Mouse (Mus musculus) embryonic facial prominence, embryonic 13.5 days (tissue): ENCODE results near the gene Bola2. TPM values are rescaled to one million over a fixed set of nuclear protein-coding genes. Genes with fewer than 3 reads are reported as not detected.
"Not testable (repeated sequence)": the region's sequence is repeated elsewhere in the genome, so short reads cannot be mapped to it uniquely, and the experiment has no call there.

ENCODE experiments used
- ATAC-seq: fragments of 200-750 bp; cut with Nextera tagmentation; 2 replicates; pipeline ENCODE4 v1.8.0; 2017; ENCODE audit warnings: low read depth; ENCODE audit not compliant: insufficient number of reproducible peaks, insufficient read depth, low FRiP score, low TSS enrichment
- H3K27ac ChIP-seq: fragments of 300-500 bp; sonication (generic); 2 replicates; pipeline ENCODE4 v1.5.1; 2015; ENCODE audit warnings: moderate library complexity, mild to moderate bottlenecking, inconsistent platforms
- H3K27me3 ChIP-seq: fragments of 300-500 bp; sonication (generic); 2 replicates; pipeline ENCODE4 v1.6.1; 2015; ENCODE audit warnings: mild to moderate bottlenecking, inconsistent platforms
- H3K36me3 ChIP-seq: fragments of 300-500 bp; sonication (generic); 2 replicates; pipeline ENCODE4 v1.6.1; 2015; ENCODE audit warnings: mild to moderate bottlenecking, inconsistent platforms
- H3K4me1 ChIP-seq: fragments of 300-500 bp; sonication (generic); 2 replicates; pipeline ENCODE4 v1.6.1; 2015; ENCODE audit warnings: inconsistent platforms
- H3K4me2 ChIP-seq: fragments of 300-500 bp; sonication (generic); 2 replicates; pipeline ENCODE4 v1.6.1; 2015; ENCODE audit warnings: moderate library complexity, mild to moderate bottlenecking, inconsistent platforms
- H3K4me3 ChIP-seq: fragments of 300-500 bp; sonication (generic); 2 replicates; pipeline ENCODE4 v1.5.1; 2015; ENCODE audit warnings: mild to moderate bottlenecking, inconsistent platforms
- H3K9ac ChIP-seq: fragments of 300-500 bp; sonication (generic); 2 replicates; pipeline ENCODE4 v1.6.1; 2015; ENCODE audit warnings: mild to moderate bottlenecking, inconsistent platforms
- H3K9me3 ChIP-seq: fragments of 300-500 bp; sonication (generic); 2 replicates; pipeline ENCODE4 v1.6.1; 2016; ENCODE audit warnings: inconsistent platforms
- WGBS: fragments of 180-500 bp; shearing (Covaris S2); methylation state at CpG from one replicate; pipeline ENCODE4 v1.1.7; 2015; ENCODE audit warnings: mixed read lengths; 5-methylcytosine and 5-hydroxymethylcytosine counted together
- polyA plus RNA-seq: library from polyadenylated mRNA; unstranded; fragments of >200 nt; fragmentation: Nextera tagmentation; extraction: Ambion mirVana; gene quantifications from 2 replicates; pipeline ENCODE4 v1.2.1, GENCODE M21; 2015

The Bola2 gene
- polyA plus RNA-seq, 1 experiment from 2014 or later: 139 TPM

DNA sequence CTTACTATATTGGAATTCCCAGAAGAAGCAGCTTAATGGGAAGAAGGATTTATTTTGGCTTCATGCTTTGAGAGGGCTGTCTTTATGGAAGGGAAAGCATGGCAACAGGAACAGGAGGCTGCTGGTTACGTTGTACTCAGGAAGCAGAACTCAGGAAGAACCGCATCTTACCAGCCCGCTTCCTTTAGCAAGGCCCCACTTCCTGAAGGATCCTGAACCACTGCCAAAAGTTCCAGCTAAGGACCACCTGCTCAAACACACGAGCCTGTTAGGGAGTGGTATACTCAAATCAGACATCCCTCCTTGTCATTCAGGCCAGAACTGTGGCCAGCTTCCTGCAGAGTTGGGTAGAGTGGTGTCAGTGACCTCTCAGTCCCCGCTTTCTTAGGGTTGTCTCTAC is 26.7 kb upstream of the Bola2 start:
- 83% methylated on average over 5 of the region's 5 CpGs for WGBS
- no peaks in the 10 kb centered on the region for H3K9me3 ChIP-seq
- H3K4me3 ChIP-seq: no peak overlapping the region
- H3K4me2 ChIP-seq: no peak overlapping the region
- H3K27me3 ChIP-seq: no peaks in the 10 kb centered on the region
- peaks cover 63% of the 10 kb centered on the region for H3K36me3 ChIP-seq
- no peak for ATAC-seq
- peak overlapping the region; percentile 51; the same call in 1 of the 2 replicates for H3K27ac ChIP-seq
- 0 out of 2 replicates have a peak overlapping the region, but pooled peaks have one; percentile 8 for H3K9ac ChIP-seq
- no peaks in the 10 kb centered on the region for H3K4me1 ChIP-seq

DNA sequence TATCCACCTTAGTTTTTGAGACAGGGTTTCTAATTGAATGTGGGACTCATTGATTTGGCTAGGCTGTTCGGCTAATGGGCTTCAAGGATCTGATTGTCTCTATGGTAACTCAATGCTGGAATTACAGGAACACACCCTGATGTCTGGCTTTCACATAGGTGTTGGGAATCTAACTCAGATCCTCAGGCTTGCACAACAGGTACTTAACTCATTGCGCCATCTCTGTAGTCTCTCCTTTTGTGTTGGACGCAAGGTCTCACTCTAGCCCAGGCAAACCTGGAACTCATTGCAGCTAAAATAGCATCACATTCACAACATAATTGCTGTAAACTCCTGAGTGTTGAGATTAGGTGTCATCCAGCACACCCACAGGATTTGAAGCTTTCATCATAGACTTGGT is 25.0 kb upstream of the Bola2 start:
- no peak for ATAC-seq
- 93% methylated on average over 3 of the region's 3 CpGs for WGBS
- Histone ChIP-seq H3K27ac (no peak overlapping the region), H3K4me2 (no peak overlapping the region), H3K4me3 (no peak overlapping the region), H3K9me3 (no peaks in the 10 kb centered on the region), H3K36me3 (peaks cover 55% of the 10 kb centered on the region), H3K9ac (no peak overlapping the region), H3K27me3 (no peaks in the 10 kb centered on the region), H3K4me1 (no peaks in the 10 kb centered on the region)

DNA sequence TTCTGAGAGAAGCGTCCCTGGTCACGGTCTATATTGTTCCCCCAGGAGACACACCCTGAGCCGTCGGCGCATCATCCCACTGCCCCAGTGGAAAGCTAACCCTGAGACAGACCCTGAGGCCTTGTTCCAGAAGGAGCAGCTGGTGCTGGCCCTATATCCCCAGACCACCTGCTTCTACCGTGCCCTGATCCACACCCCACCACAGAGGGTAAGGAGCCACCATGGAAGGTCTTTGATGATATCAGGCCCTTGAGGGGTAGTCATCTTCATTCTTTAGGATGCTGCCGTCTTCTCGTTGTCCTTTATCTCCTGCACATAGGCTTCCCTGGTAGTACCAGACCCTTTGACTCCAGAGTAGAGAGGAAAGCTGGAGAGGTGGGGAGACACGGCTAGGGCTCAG is 23.1 kb upstream of the Bola2 start:
- ATAC-seq: no peak
- no peaks in the 10 kb centered on the region for H3K4me1 ChIP-seq
- 92% methylated on average over 9 of the region's 9 CpGs for WGBS
- no peaks in the 10 kb centered on the region for H3K27me3 ChIP-seq
- no peak overlapping the region for H3K9ac ChIP-seq
- no peak overlapping the region for H3K27ac ChIP-seq
- peaks cover 46% of the 10 kb centered on the region for H3K36me3 ChIP-seq
- no peaks in the 10 kb centered on the region for H3K9me3 ChIP-seq
- no peak overlapping the region for H3K4me2 ChIP-seq
- H3K4me3 ChIP-seq: no peak overlapping the region

DNA sequence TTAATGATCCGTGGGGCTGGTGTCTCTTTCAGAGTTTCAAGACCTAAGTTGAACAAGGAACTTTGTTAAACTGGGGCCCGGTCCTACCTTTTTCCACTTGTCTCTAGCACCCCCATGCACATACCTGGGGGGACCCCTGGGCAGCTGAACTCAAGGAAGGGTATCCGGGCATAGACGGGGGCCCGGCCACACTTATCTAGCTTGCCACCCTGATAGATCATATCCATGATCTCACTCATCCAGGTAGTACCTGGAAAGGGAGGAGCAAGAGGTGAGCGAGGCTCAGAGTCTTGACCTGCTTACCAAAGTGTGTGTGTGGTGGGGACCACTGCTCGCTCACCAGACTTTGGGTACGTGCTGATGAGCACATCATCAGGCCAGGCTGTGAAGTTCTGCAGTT is 20.1 kb upstream of the Bola2 start:
- peaks cover 49% of the 10 kb centered on the region for H3K36me3 ChIP-seq

DNA sequence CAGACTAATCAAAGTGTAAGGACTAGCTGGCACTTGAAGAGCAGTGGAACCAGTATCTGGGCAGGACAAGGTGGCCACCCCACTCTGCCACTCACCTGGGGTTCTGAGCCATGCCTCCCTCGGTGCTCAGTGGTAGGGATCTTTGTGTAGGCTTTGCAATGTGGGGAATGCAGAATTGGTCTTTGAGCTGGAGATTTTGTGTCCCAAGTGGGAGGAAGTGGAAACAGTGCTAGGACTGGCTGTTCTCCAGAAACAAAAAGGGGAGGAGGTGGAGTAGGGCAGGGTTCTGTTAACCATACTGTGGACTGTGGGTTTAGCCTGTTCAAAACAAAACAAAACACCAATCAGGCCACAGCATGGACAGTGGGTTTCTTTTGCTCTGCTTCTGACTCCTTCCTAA is 19.0 kb upstream of the Bola2 start, which contains the start of gene Sult1a1:
TSS of gene Sult1a1 (minus strand) at position 226 of the 400 bp plus-strand sequence.
- peaks cover 47% of the 10 kb centered on the region for H3K36me3 ChIP-seq
- WGBS: 69% methylated on average over 1 of the region's 1 CpGs
- H3K4me3 ChIP-seq: no peak within 1 kb of the TSS
- H3K27ac ChIP-seq: no peak within 1 kb of the TSS
- no peaks in the 10 kb centered on the region for H3K4me1 ChIP-seq
- no peaks in the 10 kb centered on the region for H3K9me3 ChIP-seq
- no peak for ATAC-seq
- H3K27me3 ChIP-seq: no peaks in the 10 kb centered on the region
- H3K4me2 ChIP-seq: no peak within 1 kb of the TSS
- no peak within 1 kb of the TSS for H3K9ac ChIP-seq

More for the DNA sequence above, 20.1 kb upstream of the Bola2 start:
- H3K4me2 ChIP-seq: no peak overlapping the region
- no peaks in the 10 kb centered on the region for H3K9me3 ChIP-seq
- H3K27ac ChIP-seq: no peak overlapping the region
- WGBS: 93% methylated on average over 8 of the region's 8 CpGs
- no peaks in the 10 kb centered on the region for H3K27me3 ChIP-seq
- no peak overlapping the region for H3K9ac ChIP-seq
- no peak overlapping the region for H3K4me3 ChIP-seq
- H3K4me1 ChIP-seq: no peaks in the 10 kb centered on the region
- ATAC-seq: no peak

DNA sequence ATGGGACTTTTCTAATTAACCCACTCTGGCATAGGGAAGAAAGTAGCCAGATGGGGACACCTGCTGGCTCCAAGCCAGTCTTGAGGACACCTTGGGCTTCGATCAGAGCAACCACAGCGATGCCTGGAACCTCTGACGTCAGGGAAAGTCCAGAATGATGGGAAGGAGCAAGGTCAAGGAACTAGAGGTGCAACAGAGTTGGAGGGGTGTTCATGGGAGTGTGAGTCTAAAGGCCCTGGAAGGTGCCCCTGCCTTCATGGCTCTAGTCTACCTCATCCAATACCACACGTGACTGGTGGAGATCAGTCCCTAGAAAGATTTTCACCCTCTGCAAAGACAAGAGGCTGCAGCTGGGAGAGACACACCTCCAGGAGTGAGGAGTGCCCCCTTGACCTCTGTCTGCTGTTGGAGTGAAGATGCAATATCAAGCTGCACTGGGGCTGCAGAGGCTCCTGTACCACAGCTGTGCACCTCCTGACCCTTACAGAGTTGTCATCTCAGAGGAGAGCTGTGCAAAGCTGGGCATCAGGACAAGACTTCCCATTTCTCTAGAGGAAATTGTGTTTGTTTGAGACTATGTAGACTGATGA is 18.5 kb upstream of the Bola2 start:
- 79% methylated on average over 4 of the region's 4 CpGs for WGBS
- no peaks in the 10 kb centered on the region for H3K4me1 ChIP-seq
- no peak overlapping the region for H3K4me3 ChIP-seq
- no peaks in the 10 kb centered on the region for H3K9me3 ChIP-seq
- H3K27me3 ChIP-seq: no peaks in the 10 kb centered on the region
- H3K4me2 ChIP-seq: no peak overlapping the region
- no peak overlapping the region for H3K27ac ChIP-seq
- no peak for ATAC-seq
- H3K9ac ChIP-seq: no peak overlapping the region
- peaks cover 42% of the 10 kb centered on the region for H3K36me3 ChIP-seq

DNA sequence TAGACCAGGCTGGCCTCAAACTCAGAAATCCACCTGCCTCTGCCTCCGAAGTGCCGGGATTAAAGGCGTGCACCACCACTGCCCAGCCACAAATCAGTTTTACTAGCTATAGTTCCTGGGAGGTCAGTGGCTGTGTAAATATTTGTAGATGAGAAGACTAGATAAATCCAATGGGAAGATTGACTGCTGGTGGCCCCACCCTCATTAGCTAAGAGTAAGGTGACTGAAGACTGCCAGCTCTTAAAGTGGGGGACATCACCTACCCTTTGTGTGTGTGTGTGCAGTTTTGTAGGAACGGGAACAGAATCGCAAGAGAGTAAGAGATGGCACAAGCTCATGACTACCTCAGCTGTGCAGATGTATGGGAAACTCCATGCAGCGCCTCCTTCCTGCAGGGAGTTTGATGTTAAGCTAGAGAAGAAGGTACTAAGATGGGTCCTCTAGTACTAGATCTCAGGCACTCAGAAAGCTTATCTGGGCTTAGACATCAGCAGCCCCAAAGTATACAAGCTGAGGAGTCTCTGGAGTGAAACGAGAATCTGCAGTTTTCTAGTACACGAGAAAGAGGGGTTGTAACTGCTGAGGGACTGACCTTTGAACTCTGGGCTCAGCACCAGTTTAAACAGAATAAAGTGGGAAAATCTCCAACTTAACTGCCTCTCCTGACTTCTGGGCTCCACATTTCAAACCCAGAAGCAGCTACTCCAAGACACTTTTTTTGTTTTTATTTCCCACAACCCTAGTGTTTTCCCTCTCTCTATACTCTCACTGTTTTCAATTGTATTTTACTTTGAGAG is 16.5 kb upstream of the Bola2 start:
- peaks cover 24% of the 10 kb centered on the region for H3K36me3 ChIP-seq
- no peak overlapping the region for H3K4me2 ChIP-seq
- no peak for ATAC-seq
- H3K27ac ChIP-seq: no peak overlapping the region
- H3K4me1 ChIP-seq: no peaks in the 10 kb centered on the region
- H3K4me3 ChIP-seq: no peak overlapping the region
- H3K27me3 ChIP-seq: no peaks in the 10 kb centered on the region
- 83% methylated on average over 8 of the region's 8 CpGs for WGBS
- no peaks in the 10 kb centered on the region for H3K9me3 ChIP-seq
- no peak overlapping the region for H3K9ac ChIP-seq

DNA sequence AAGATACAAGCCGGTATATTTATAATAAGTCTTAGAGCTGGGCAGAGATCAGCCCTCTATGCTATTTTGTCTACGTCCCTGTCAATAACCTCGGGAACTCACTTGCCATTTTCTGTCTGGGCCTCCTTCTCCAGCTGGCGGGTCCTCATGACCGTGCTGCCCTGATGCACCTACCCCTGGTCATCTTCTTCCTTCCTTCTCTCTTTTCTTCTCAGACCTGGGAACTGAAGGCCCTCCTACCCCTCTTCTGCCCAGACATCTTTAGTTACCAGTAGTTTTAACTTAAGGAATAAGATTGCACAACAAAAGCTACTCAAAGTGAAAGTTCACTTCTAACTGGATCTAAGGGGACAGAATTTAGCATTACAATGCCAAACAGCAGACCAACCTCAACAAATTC is 15.5 kb upstream of the Bola2 start:
- Histone ChIP-seq H3K4me1 (no peaks in the 10 kb centered on the region), H3K27ac (no peak overlapping the region), H3K36me3 (peaks cover 20% of the 10 kb centered on the region), H3K4me2 (no peak overlapping the region), H3K9ac (no peak overlapping the region), H3K4me3 (no peak overlapping the region), H3K27me3 (no peaks in the 10 kb centered on the region), H3K9me3 (no peaks in the 10 kb centered on the region)
- ATAC-seq: no peak
- WGBS: 92% methylated on average over 5 of the region's 5 CpGs

DNA sequence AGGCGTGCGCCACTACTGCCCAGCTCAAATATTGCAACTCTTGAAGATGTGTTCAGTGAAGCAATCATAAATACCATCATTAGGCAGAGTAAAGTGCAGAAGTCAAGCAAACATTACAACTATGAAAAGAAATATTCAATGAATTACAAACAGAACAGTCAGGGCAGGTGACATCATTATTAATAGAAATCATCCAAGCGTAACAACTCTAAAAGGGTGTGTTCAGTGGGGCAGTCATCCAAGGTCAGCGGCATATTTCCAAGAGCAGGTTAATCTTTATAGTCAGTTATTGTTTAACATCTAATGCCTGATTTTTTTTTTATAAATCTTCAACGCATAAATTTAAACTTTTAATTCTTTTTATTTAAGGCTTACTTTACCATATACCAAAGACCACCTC is 14.0 kb upstream of the Bola2 start:
- WGBS: 93% methylated on average over 5 of the region's 5 CpGs

DNA sequence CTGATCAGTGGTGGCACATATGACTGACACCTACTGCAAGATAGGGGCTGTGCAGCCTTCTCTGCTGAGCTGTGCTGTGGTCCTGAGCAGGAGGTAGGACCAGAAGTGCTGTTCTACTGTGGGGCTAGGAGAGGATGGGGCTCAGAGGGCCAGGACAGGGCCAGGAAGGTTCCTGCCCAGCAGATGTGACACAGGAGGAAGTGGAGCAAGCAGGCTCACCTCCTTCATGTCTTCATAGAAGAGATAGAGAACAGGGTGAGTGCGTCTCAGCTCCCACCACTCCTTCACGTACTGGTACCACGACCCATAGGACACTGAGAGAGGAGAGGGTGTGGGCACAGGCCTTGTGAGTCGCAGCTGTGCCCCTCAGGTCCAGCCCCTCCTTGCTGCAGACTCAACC is 7.0 kb upstream of the Bola2 start:
- H3K4me1 ChIP-seq, ATAC-seq, H3K4me3 ChIP-seq, H3K27me3 ChIP-seq, H3K9me3 ChIP-seq, H3K27ac ChIP-seq, H3K4me2 ChIP-seq, H3K9ac ChIP-seq: not testable (repeated sequence)
- WGBS: 87% methylated on average over 4 of the region's 4 CpGs
- H3K36me3 ChIP-seq: peaks cover 30% of the 10 kb centered on the region

More for the DNA sequence above, 14.0 kb upstream of the Bola2 start:
- Histone ChIP-seq H3K4me3 (no peak overlapping the region), H3K4me2 (no peak overlapping the region), H3K36me3 (peaks cover 14% of the 10 kb centered on the region), H3K27me3 (no peaks in the 10 kb centered on the region), H3K9me3 (no peaks in the 10 kb centered on the region), H3K4me1 (no peaks in the 10 kb centered on the region), H3K9ac (no peak overlapping the region), H3K27ac (no peak overlapping the region)
- no peak for ATAC-seq

DNA sequence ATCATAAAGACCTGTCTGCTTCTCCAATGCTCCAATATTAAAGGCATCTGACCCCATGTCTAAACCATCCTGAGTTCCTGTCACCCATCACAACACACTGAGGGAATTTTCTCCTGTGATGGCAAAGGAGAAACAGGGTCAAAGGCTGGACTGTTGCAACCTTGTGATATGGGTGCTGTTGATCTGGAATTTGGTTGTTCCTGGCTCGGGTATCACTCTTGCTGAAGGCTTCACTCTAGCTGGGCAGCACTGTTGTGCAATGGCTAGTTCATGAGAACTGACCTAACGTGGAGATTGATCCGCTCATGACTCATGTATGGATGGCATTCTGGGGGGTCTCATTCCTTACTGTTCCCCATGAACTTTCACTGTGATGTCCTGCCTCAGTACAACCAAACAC is 6.2 kb upstream of the Bola2 start:
- Histone ChIP-seq H3K4me1 (peaks cover 7% of the 10 kb centered on the region), H3K36me3 (peaks cover 30% of the 10 kb centered on the region), H3K4me3 (no peak overlapping the region), H3K4me2 (no peak overlapping the region), H3K27me3 (no peaks in the 10 kb centered on the region), H3K27ac (no peak overlapping the region), H3K9me3 (no peaks in the 10 kb centered on the region), H3K9ac (no peak overlapping the region)
- no peak for ATAC-seq
- 82% methylated on average over 3 of the region's 3 CpGs for WGBS

DNA sequence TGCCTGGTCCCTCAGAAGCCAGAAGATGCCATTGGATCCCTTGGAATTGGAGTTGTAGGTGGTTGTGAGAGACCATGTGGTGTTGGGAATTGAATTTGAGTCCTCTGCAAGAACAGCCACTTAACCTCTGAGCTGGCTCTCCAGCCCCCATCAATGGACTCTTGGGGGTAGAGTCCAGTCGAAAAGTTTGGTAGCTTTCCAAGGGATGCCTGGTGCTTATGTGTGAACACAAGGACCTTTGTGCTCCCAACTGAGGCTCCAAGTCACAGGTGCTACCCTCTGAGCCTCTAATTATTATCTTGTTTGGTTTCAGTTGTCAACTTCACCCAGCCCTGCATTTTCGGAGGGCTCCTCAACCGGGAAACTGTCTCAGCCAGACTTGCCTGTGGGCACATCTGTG is 4.5 kb upstream of the Bola2 start:
- Histone ChIP-seq H3K4me1 (peaks cover 13% of the 10 kb centered on the region), H3K27ac (no peak overlapping the region), H3K36me3 (peaks cover 30% of the 10 kb centered on the region), H3K4me2 (no peak overlapping the region), H3K9ac (no peak overlapping the region), H3K9me3 (no peaks in the 10 kb centered on the region), H3K4me3 (no peak overlapping the region), H3K27me3 (no peaks in the 10 kb centered on the region)
- no peak for ATAC-seq
- 73% methylated on average over 3 of the region's 3 CpGs for WGBS
